22 mouse cellular contexts compared by ENCODE assay signal in genomic region chr7:143017181-143017580, GRCm38 (mm10). TPM values are rescaled to one million over a fixed set of nuclear protein-coding genes. Genes with fewer than 3 reads are reported as not detected.
DNase-seq lines count a peak whose midpoint lies in the region; ATAC-seq and TF ChIP-seq lines count a peak whose summit lies in the region.
"Had no signal": no experiment of that assay in that cellular context is flagged by ENCODE, and none has a peak within 500 bp of the region (broad histone marks: within the 10 kb centered on the region; RNA-seq: fewer than 3 reads in every experiment).

No protein-coding gene starts in this region.

- no peak for DNase-seq in gastrocnemius, adult 2 months
- no peak for DNase-seq in gastrocnemius, postnatal 36 days
- no peak for DNase-seq in intestine, embryonic 14.5 days (ENCODE audit: low spot score)
- no peak for DNase-seq in liver, embryonic 11.5 days (ENCODE audit: low spot score)
- DNase-seq in spleen, adult 12 weeks (ENCODE audit: low spot score) = no peak
- DNase-seq: adrenal gland, postnatal 36 days; cerebellum, adult 9-11 months; gastrocnemius, postnatal 25 days; kidney, adult 18-20 months; layer of hippocampus, adult 9-11 months; right cerebral cortex, postnatal 25 days; thymus, adult 2 months had no signal

- TF ChIP-seq POLR2A in bone marrow, adult 2 months (IDR thresholded peaks at IDR 0.05; ENCODE audit: borderline replicate concordance, control insufficient read depth, low read depth, low read length) = 0 out of 2 replicates have a peak, but pooled peaks have one; percentile 23

- H3K27ac ChIP-seq in gastrocnemius, adult 2 months = peak overlapping the region; percentile 82
- H3K27ac ChIP-seq in intestine, embryonic 14.5 days (ENCODE audit: low read depth) = peak overlapping the region; percentile 34; the same call in 1 of the 2 replicates
- H3K27ac ChIP-seq in intestine, postnatal 0 days (ENCODE audit: low read depth, low read length) = no peak overlapping the region
- 0 out of 2 replicates have a peak overlapping the region, but pooled peaks have one; percentile 2 for H3K27ac ChIP-seq in liver, embryonic 12.5 days
- no peak overlapping the region for H3K27ac ChIP-seq in liver, embryonic 11.5 days (ENCODE audit: low read depth, low read length)
- no peak overlapping the region; the same call in 1 of the 2 replicates for H3K27ac ChIP-seq in bone marrow, adult 2 months (ENCODE audit: control insufficient read depth, insufficient read depth, low read depth, low read length, poor library complexity)
- H3K27ac ChIP-seq: embryonic facial prominence, embryonic 15.5 days; hindbrain, embryonic 12.5 days; macrophage had no signal

- H3K36me3 ChIP-seq in intestine, embryonic 14.5 days (ENCODE audit: control insufficient read depth, insufficient read depth, low read length) = no peaks in the 10 kb centered on the region
- no peaks in the 10 kb centered on the region for H3K36me3 ChIP-seq in intestine, postnatal 0 days (ENCODE audit: control insufficient read depth, insufficient read depth)
- peaks cover 19% of the 10 kb centered on the region for H3K36me3 ChIP-seq in liver, embryonic 12.5 days
- no peaks in the 10 kb centered on the region for H3K36me3 ChIP-seq in liver, embryonic 11.5 days (ENCODE audit: control insufficient read depth, insufficient read depth, low read length)
- H3K36me3 ChIP-seq: embryonic facial prominence, embryonic 15.5 days; hindbrain, embryonic 12.5 days had no signal

- H3K9ac ChIP-seq in intestine, embryonic 14.5 days (ENCODE audit: low read length) = no peak overlapping the region
- H3K9ac ChIP-seq in intestine, postnatal 0 days (ENCODE audit: low read depth, low read length) = no peak overlapping the region
- no peak overlapping the region for H3K9ac ChIP-seq in liver, embryonic 12.5 days
- H3K9ac ChIP-seq in liver, embryonic 11.5 days (ENCODE audit: low read depth, low read length) = no peak overlapping the region
- H3K9ac ChIP-seq: embryonic facial prominence, embryonic 15.5 days; hindbrain, embryonic 12.5 days had no signal

- peaks cover 32% of the 10 kb centered on the region for H3K4me1 ChIP-seq in intestine, embryonic 14.5 days (replicated peaks; ENCODE audit: control insufficient read depth, insufficient read depth, low read length)
- H3K4me1 ChIP-seq in intestine, postnatal 0 days (replicated peaks; ENCODE audit: control insufficient read depth, insufficient read depth, low read length) = peaks cover 10% of the 10 kb centered on the region; the same call in 1 of the 2 replicates
- H3K4me1 ChIP-seq in liver, embryonic 12.5 days = peaks cover 62% of the 10 kb centered on the region
- H3K4me1 ChIP-seq in liver, embryonic 11.5 days (replicated peaks; ENCODE audit: control insufficient read depth, insufficient read depth, low read length) = peaks cover 15% of the 10 kb centered on the region
- no peaks in the 10 kb centered on the region; the same call in 1 of the 2 replicates for H3K4me1 ChIP-seq in bone marrow, adult 2 months (ENCODE audit: control insufficient read depth, insufficient read depth, low read length)

- TF ChIP-seq CTCF in gastrocnemius, adult 2 months (IDR thresholded peaks at IDR 0.05) = no peak
- no peak for TF ChIP-seq CTCF in intestine, postnatal 0 days (IDR thresholded peaks at IDR 0.05; ENCODE audit: low read depth)
- no peak for TF ChIP-seq CTCF in bone marrow, adult 2 months (IDR thresholded peaks at IDR 0.05; ENCODE audit: control insufficient read depth, insufficient read depth, low read length)

- intact Hi-C loops in gastrocnemius, adult 2 months (cut with DNase I) = no loop called here
- intact Hi-C loops in gastrocnemius, postnatal 36 days (cut with DNase I) = loop anchor here (2.0 kb wide), 1 partner anchor 30 kb away; no protein-coding TSS in a partner anchor

- no peak overlapping the region for H3K4me3 ChIP-seq in gastrocnemius, adult 2 months
- no peak overlapping the region for H3K4me3 ChIP-seq in intestine, embryonic 14.5 days (ENCODE audit: low read depth, low read length)
- H3K4me3 ChIP-seq in intestine, postnatal 0 days (ENCODE audit: low read depth, low read length) = no peak overlapping the region
- no peak overlapping the region for H3K4me3 ChIP-seq in liver, embryonic 12.5 days
- no peak overlapping the region for H3K4me3 ChIP-seq in liver, embryonic 11.5 days (ENCODE audit: low read depth, low read length)
- H3K4me3 ChIP-seq in bone marrow, adult 2 months (replicated peaks; ENCODE audit: control insufficient read depth, low read depth, low read length) = no peak overlapping the region
- H3K4me3 ChIP-seq: embryonic facial prominence, embryonic 15.5 days; hindbrain, embryonic 12.5 days had no signal

- no peak for ATAC-seq in intestine, embryonic 14.5 days (replicated peaks; ENCODE audit: low FRiP score, low TSS enrichment, low read depth)
- no peak for ATAC-seq in intestine, postnatal 0 days
- ATAC-seq in liver, embryonic 12.5 days = no peak
- ATAC-seq in liver, embryonic 11.5 days (replicated peaks; ENCODE audit: low FRiP score) = no peak
- ATAC-seq: activated CD4-positive, CD25-positive, alpha-beta regulatory T cell, adult 4 months; midbrain, embryonic 16.5 days had no signal

- no peaks in the 10 kb centered on the region for H3K27me3 ChIP-seq in intestine, embryonic 14.5 days (replicated peaks; ENCODE audit: control insufficient read depth, insufficient read depth, low read length)
- no peaks in the 10 kb centered on the region for H3K27me3 ChIP-seq in intestine, postnatal 0 days (replicated peaks; ENCODE audit: control insufficient read depth, insufficient read depth, low read length)
- no peaks in the 10 kb centered on the region for H3K27me3 ChIP-seq in liver, embryonic 12.5 days (replicated peaks)
- H3K27me3 ChIP-seq in liver, embryonic 11.5 days (replicated peaks; ENCODE audit: control insufficient read depth, insufficient read depth, low read length) = no peaks in the 10 kb centered on the region
- H3K27me3 ChIP-seq: CH12.LX; embryonic facial prominence, embryonic 15.5 days; hindbrain, embryonic 12.5 days had no signal

- WGBS in intestine, embryonic 14.5 days = 78% methylated on average over 4 of the region's 4 CpGs
- 90% methylated on average over 4 of the region's 4 CpGs for WGBS in intestine, postnatal 0 days
- WGBS in liver, embryonic 12.5 days (ENCODE audit: insufficient replicate concordance) = 79% methylated on average over 4 of the region's 4 CpGs
- WGBS in liver, embryonic 11.5 days = 78% methylated on average over 4 of the region's 4 CpGs
- WGBS in bone marrow, adult 2 months = 86% methylated on average over 4 of the region's 4 CpGs

- H3K4me2 ChIP-seq in intestine, embryonic 14.5 days (ENCODE audit: low read length) = no peak overlapping the region
- H3K4me2 ChIP-seq in intestine, postnatal 0 days (replicated peaks; ENCODE audit: low read depth) = no peak overlapping the region
- no peak overlapping the region for H3K4me2 ChIP-seq in liver, embryonic 12.5 days
- no peak overlapping the region for H3K4me2 ChIP-seq in liver, embryonic 11.5 days
- H3K4me2 ChIP-seq: embryonic facial prominence, embryonic 15.5 days; hindbrain, embryonic 12.5 days had no signal

- no peaks in the 10 kb centered on the region for H3K9me3 ChIP-seq in intestine, embryonic 14.5 days (ENCODE audit: control insufficient read depth, low read length)
- no peaks in the 10 kb centered on the region for H3K9me3 ChIP-seq in intestine, postnatal 0 days (ENCODE audit: control insufficient read depth)
- no peaks in the 10 kb centered on the region for H3K9me3 ChIP-seq in liver, embryonic 12.5 days (replicated peaks)
- H3K9me3 ChIP-seq in liver, embryonic 11.5 days (ENCODE audit: control insufficient read depth, low read length) = no peaks in the 10 kb centered on the region
- H3K9me3 ChIP-seq: embryonic facial prominence, embryonic 15.5 days; hindbrain, embryonic 12.5 days had no signal

RNA-seq across cellular contexts. Expression of gene Tspan32, which starts 12.3 kb away (rescaled TPM):
- under 1 TPM; 0.23 to 0.39 TPM for total RNA-seq in gastrocnemius, adult 2 months (2021)
- under 1 TPM; 0.15 to 0.27 TPM for total RNA-seq in gastrocnemius, postnatal 36 days (2021)
- polyA plus RNA-seq in intestine, embryonic 14.5 days (2014; fragmentation: Nextera tagmentation; extraction: Ambion mirVana) = 1.5 and 1.6 TPM in 2 replicates
- 0.74 and 0.77 TPM in 2 replicates for polyA plus RNA-seq in intestine, postnatal 0 days (2015; fragmentation: Nextera tagmentation; extraction: Ambion mirVana)
- 105 and 106 TPM in 2 replicates for polyA plus RNA-seq in liver, embryonic 12.5 days (2016; fragmentation: Nextera tagmentation; extraction: Ambion mirVana)
- 115 and 118 TPM in 2 replicates for polyA plus RNA-seq in liver, embryonic 11.5 days (2014; fragmentation: Nextera tagmentation; extraction: Ambion mirVana)
- 98.0 and 152 TPM in 2 replicates for polyA plus RNA-seq in bone marrow, adult 2 months (2011; ENCODE audit: insufficient read depth, insufficient read length, low replicate concordance, missing spikeins)

RNA-seq across cellular contexts. Expression of gene Cd81, which starts 35.4 kb away (rescaled TPM):
- total RNA-seq in gastrocnemius, adult 2 months (2021) = 100 to 1,000 TPM; 100 to 129 TPM
- total RNA-seq in gastrocnemius, postnatal 36 days (2021) = 100 to 1,000 TPM; 106 to 118 TPM
- polyA plus RNA-seq in intestine, embryonic 14.5 days (2014; fragmentation: Nextera tagmentation; extraction: Ambion mirVana) = 457 and 534 TPM in 2 replicates
- polyA plus RNA-seq in intestine, postnatal 0 days (2015; fragmentation: Nextera tagmentation; extraction: Ambion mirVana) = 212 and 216 TPM in 2 replicates
- 154 TPM in 2 replicates for polyA plus RNA-seq in liver, embryonic 12.5 days (2016; fragmentation: Nextera tagmentation; extraction: Ambion mirVana)
- polyA plus RNA-seq in liver, embryonic 11.5 days (2014; fragmentation: Nextera tagmentation; extraction: Ambion mirVana) = 273 and 276 TPM in 2 replicates
- polyA plus RNA-seq in bone marrow, adult 2 months (2011; ENCODE audit: insufficient read depth, insufficient read length, low replicate concordance, missing spikeins) = 51.9 and 92.5 TPM in 2 replicates

RNA-seq across cellular contexts. Expression of gene Ascl2, which starts 48.1 kb away (rescaled TPM):
- not detected for total RNA-seq in gastrocnemius, adult 2 months (2021)
- total RNA-seq in gastrocnemius, postnatal 36 days (2021) = not detected
- polyA plus RNA-seq in intestine, embryonic 14.5 days (2014; fragmentation: Nextera tagmentation; extraction: Ambion mirVana) = 11.3 and 13.9 TPM in 2 replicates
- 5.4 and 6.8 TPM in 2 replicates for polyA plus RNA-seq in intestine, postnatal 0 days (2015; fragmentation: Nextera tagmentation; extraction: Ambion mirVana)
- polyA plus RNA-seq in liver, embryonic 12.5 days (2016; fragmentation: Nextera tagmentation; extraction: Ambion mirVana) = 1.3 TPM in 2 replicates
- 1.5 and 1.8 TPM in 2 replicates for polyA plus RNA-seq in liver, embryonic 11.5 days (2014; fragmentation: Nextera tagmentation; extraction: Ambion mirVana)
- polyA plus RNA-seq in bone marrow, adult 2 months (2011; ENCODE audit: insufficient read depth, insufficient read length, low replicate concordance, missing spikeins) = 0.61 TPM in 1 of 2 replicates, not detected in the other
- total RNA-seq: CH12.LX; gastrocnemius, postnatal 25 days; liver, adult 2 months had no signal
- polyA plus RNA-seq: liver, adult 2 months had no signal

RNA-seq across cellular contexts. Expression of gene Tssc4, which starts 51.9 kb away (rescaled TPM):
- 1 to 10 TPM; 6.6 to 8.2 TPM for total RNA-seq in gastrocnemius, adult 2 months (2021)
- 1 to 10 TPM; 7.8 to 8.4 TPM for total RNA-seq in gastrocnemius, postnatal 36 days (2021)
- 59.1 and 60.3 TPM in 2 replicates for polyA plus RNA-seq in intestine, embryonic 14.5 days (2014; fragmentation: Nextera tagmentation; extraction: Ambion mirVana)
- 32.8 and 34.0 TPM in 2 replicates for polyA plus RNA-seq in intestine, postnatal 0 days (2015; fragmentation: Nextera tagmentation; extraction: Ambion mirVana)
- 50.2 and 50.5 TPM in 2 replicates for polyA plus RNA-seq in liver, embryonic 12.5 days (2016; fragmentation: Nextera tagmentation; extraction: Ambion mirVana)
- polyA plus RNA-seq in liver, embryonic 11.5 days (2014; fragmentation: Nextera tagmentation; extraction: Ambion mirVana) = 48.9 and 52.2 TPM in 2 replicates
- 35.9 and 48.2 TPM in 2 replicates for polyA plus RNA-seq in bone marrow, adult 2 months (2011; ENCODE audit: insufficient read depth, insufficient read length, low replicate concordance, missing spikeins)

Comparison
In these comparisons a context has a peak if more than half of its experiments do, and no peak if none do; other contexts are left out.
1. H3K27ac ChIP-seq: peak in gastrocnemius, adult 2 months (single experiment), intestine, embryonic 14.5 days (single experiment) and liver, embryonic 12.5 days (single experiment); none in intestine, postnatal 0 days (single experiment), liver, embryonic 11.5 days (single experiment) and bone marrow, adult 2 months (single experiment).
2. RNA of gene Tspan32, which starts 12.3 kb away (polyA plus RNA-seq): 98.0 to 152 TPM in bone marrow, adult 2 months, 115 to 118 TPM in liver, embryonic 11.5 days and 105 to 106 TPM in liver, embryonic 12.5 days; 1.5 to 1.6 TPM in intestine, embryonic 14.5 days and 0.74 to 0.77 TPM in intestine, postnatal 0 days; every median in the first group is over 10 times any median in the second.